Mouse (Mus musculus) ES-Bruce4 (cell line): Measurements from ENCODE around the gene Klhl12.

Experiments used
- CTCF ChIP-seq: IDR thresholded peaks from one replicate; pipeline ENCODE4 v1.8.1; 2011; ENCODE audit warnings: low read depth, low read length
- EP300 ChIP-seq: IDR thresholded peaks from 2 replicates; pipeline ENCODE4 v1.6.1; 2011; ENCODE audit warnings: low read depth, low read length; ENCODE audit not compliant: insufficient read depth
- POLR2A ChIP-seq: IDR thresholded peaks from one replicate; pipeline ENCODE4 v1.8.1; 2011; ENCODE audit warnings: low read length; ENCODE audit not compliant: insufficient read depth

- TF ChIP-seq POLR2A, result no peak
- TF ChIP-seq EP300, result no peak
- TF ChIP-seq CTCF, result no peak
Observed at GRCm38 (mm10) chr1:134414501-134415167, 40.7 kb upstream of the Klhl12 start.
